Mouse (Mus musculus) embryonic facial prominence, embryonic 15.5 days (tissue): ENCODE data around the gene Acta2. TPM values are rescaled to one million over a fixed set of nuclear protein-coding genes. Genes with fewer than 3 reads are reported as not detected.

Experiments
- ATAC-seq: fragments of 200-750 bp; cut with Nextera tagmentation; 2 replicates; pipeline ENCODE4 v1.8.0; 2017; ENCODE audit warnings: low read depth, moderate TSS enrichment; ENCODE audit not compliant: insufficient number of reproducible peaks, low FRiP score, low TSS enrichment
- H3K27ac ChIP-seq: fragments of 300-500 bp; sonication (generic); replicated peaks from 2 replicates; pipeline ENCODE4 v1.5.1; 2015; ENCODE audit warnings: mild to moderate bottlenecking, inconsistent platforms
- H3K27me3 ChIP-seq: fragments of 300-500 bp; sonication (generic); 2 replicates; pipeline ENCODE4 v1.6.1; 2015; ENCODE audit warnings: inconsistent platforms
- H3K36me3 ChIP-seq: fragments of 300-500 bp; sonication (generic); 2 replicates; pipeline ENCODE4 v1.6.1; 2015; ENCODE audit warnings: mild to moderate bottlenecking, inconsistent platforms
- H3K4me1 ChIP-seq: fragments of 300-500 bp; sonication (generic); 2 replicates; pipeline ENCODE4 v1.6.1; 2015; ENCODE audit warnings: inconsistent platforms
- H3K4me2 ChIP-seq: fragments of 300-500 bp; sonication (generic); replicated peaks from 2 replicates; pipeline ENCODE4 v1.6.1; 2015; ENCODE audit warnings: mild to moderate bottlenecking, inconsistent platforms
- H3K4me3 ChIP-seq: fragments of 300-500 bp; sonication (generic); replicated peaks from 2 replicates; pipeline ENCODE4 v1.5.1; 2015; ENCODE audit warnings: mild to moderate bottlenecking, inconsistent platforms
- H3K9ac ChIP-seq: fragments of 300-500 bp; sonication (generic); 2 replicates; pipeline ENCODE4 v1.6.1; 2015; ENCODE audit warnings: inconsistent platforms
- H3K9me3 ChIP-seq: fragments of 300-500 bp; sonication (generic); replicated peaks from 2 replicates; pipeline ENCODE4 v1.6.1; 2016; ENCODE audit warnings: inconsistent platforms
- WGBS: fragments of 180-500 bp; shearing (Covaris S2); methylation state at CpG from one replicate; pipeline ENCODE4 v1.1.7; 2015; 5-methylcytosine and 5-hydroxymethylcytosine counted together
- polyA plus RNA-seq: library from polyadenylated mRNA; unstranded; fragments of >200 nt; fragmentation: Nextera tagmentation; extraction: Ambion mirVana; gene quantifications from 2 replicates; pipeline ENCODE4 v1.2.1, GENCODE M21; 2015

Acta2 gene
- polyA plus RNA-seq, 1 experiment from 2014 or later: 323 TPM

GRCm38 (mm10) chr19:34219260-34219968 is 36.0 kb downstream of the Acta2 start:
- H3K27ac ChIP-seq: no peak overlapping the region
- no peak overlapping the region for H3K9ac ChIP-seq
- no peak for ATAC-seq
- H3K27me3 ChIP-seq: no peaks in the 10 kb centered on the region
- H3K4me3 ChIP-seq: no peak overlapping the region
- 0 out of 2 replicates have a peak, but pooled peaks cover 4% of the 10 kb centered on the region for H3K4me1 ChIP-seq
- H3K9me3 ChIP-seq: no peaks in the 10 kb centered on the region
- 72% methylated on average over 5 of the region's 5 CpGs for WGBS
- no peak overlapping the region for H3K4me2 ChIP-seq
- 0 out of 2 replicates have a peak, but pooled peaks cover 6% of the 10 kb centered on the region for H3K36me3 ChIP-seq

GRCm38 (mm10) chr19:34217761-34218160 is 37.6 kb downstream of the Acta2 start:
- no peaks in the 10 kb centered on the region for H3K27me3 ChIP-seq
- 0 out of 2 replicates have a peak, but pooled peaks cover 6% of the 10 kb centered on the region for H3K36me3 ChIP-seq
- H3K27ac ChIP-seq: no peak overlapping the region
- no peak overlapping the region for H3K4me2 ChIP-seq
- 83% methylated on average over 3 of the region's 3 CpGs for WGBS
- 0 out of 2 replicates have a peak, but pooled peaks cover 4% of the 10 kb centered on the region for H3K4me1 ChIP-seq
- no peaks in the 10 kb centered on the region for H3K9me3 ChIP-seq
- ATAC-seq: no peak
- H3K4me3 ChIP-seq: no peak overlapping the region
- H3K9ac ChIP-seq: no peak overlapping the region

- ATAC-seq: no peak
- 49% methylated on average over 5 of the region's 5 CpGs for WGBS
These were observed 38.4 kb downstream of the Acta2 start for GRCm38 (mm10) chr19:34216956-34217355.

DNA sequence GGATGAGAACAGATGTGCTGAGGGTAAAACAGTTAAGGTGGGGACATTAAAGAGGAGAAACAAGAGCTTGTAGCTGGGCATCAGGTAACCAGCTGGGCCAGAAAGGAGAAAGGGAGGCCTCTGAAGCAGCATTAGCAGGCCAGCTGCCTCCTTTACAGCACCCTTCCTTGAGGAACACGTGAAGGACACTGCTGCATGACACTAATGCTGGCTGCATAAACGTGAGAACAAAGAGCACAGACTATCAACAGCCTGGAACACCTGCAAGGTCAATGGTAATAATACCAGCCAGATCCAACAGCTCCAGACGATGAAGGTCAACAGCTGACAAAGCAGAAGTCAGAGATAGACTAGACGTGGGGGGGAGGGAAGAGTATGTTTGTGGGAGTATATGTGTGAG is 41.3 kb downstream of the Acta2 start:
- Histone ChIP-seq H3K36me3 (no peaks in the 10 kb centered on the region), H3K4me3 (no peak overlapping the region), H3K9ac (no peak overlapping the region), H3K9me3 (no peaks in the 10 kb centered on the region), H3K4me1 (0 out of 2 replicates have a peak, but pooled peaks cover 4% of the 10 kb centered on the region), H3K27me3 (no peaks in the 10 kb centered on the region), H3K27ac (no peak overlapping the region), H3K4me2 (no peak overlapping the region)
- ATAC-seq: no peak
- 54% methylated on average over 4 of the region's 4 CpGs for WGBS

More at GRCm38 (mm10) chr19:34216956-34217355, 38.4 kb downstream of the Acta2 start:
- no peak overlapping the region for H3K4me3 ChIP-seq
- no peaks in the 10 kb centered on the region for H3K27me3 ChIP-seq
- no peak overlapping the region for H3K4me2 ChIP-seq
- 0 out of 2 replicates have a peak, but pooled peaks cover 6% of the 10 kb centered on the region for H3K36me3 ChIP-seq
- H3K9ac ChIP-seq: no peak overlapping the region
- H3K4me1 ChIP-seq: 0 out of 2 replicates have a peak, but pooled peaks cover 4% of the 10 kb centered on the region
- no peak overlapping the region for H3K27ac ChIP-seq
- H3K9me3 ChIP-seq: no peaks in the 10 kb centered on the region

GRCm38 (mm10) chr19:34213251-34213645 is 42.1 kb downstream of the Acta2 start:
- no peaks in the 10 kb centered on the region for H3K9me3 ChIP-seq
- ATAC-seq: no peak

GRCm38 (mm10) chr19:34212489-34213250 is 42.7 kb downstream of the Acta2 start:
- 84% methylated on average over 12 of the region's 12 CpGs for WGBS
- Histone ChIP-seq H3K9ac (no peak overlapping the region), H3K36me3 (no peaks in the 10 kb centered on the region), H3K27ac (no peak overlapping the region), H3K4me2 (no peak overlapping the region), H3K4me3 (no peak overlapping the region), H3K27me3 (no peaks in the 10 kb centered on the region), H3K9me3 (no peaks in the 10 kb centered on the region), H3K4me1 (0 out of 2 replicates have a peak, but pooled peaks cover 4% of the 10 kb centered on the region)
- ATAC-seq: no peak

More at GRCm38 (mm10) chr19:34213251-34213645, 42.1 kb downstream of the Acta2 start:
- H3K27me3 ChIP-seq: no peaks in the 10 kb centered on the region
- no peak overlapping the region for H3K27ac ChIP-seq
- no peak overlapping the region for H3K9ac ChIP-seq
- no peak overlapping the region for H3K4me3 ChIP-seq
- H3K36me3 ChIP-seq: no peaks in the 10 kb centered on the region
- H3K4me1 ChIP-seq: 0 out of 2 replicates have a peak, but pooled peaks cover 4% of the 10 kb centered on the region
- no peak overlapping the region for H3K4me2 ChIP-seq

GRCm38 (mm10) chr19:34210841-34211240 is 44.5 kb downstream of the Acta2 start:
- Histone ChIP-seq H3K27me3 (no peaks in the 10 kb centered on the region), H3K4me1 (no peaks in the 10 kb centered on the region), H3K9ac (no peak overlapping the region), H3K4me2 (no peak overlapping the region), H3K4me3 (no peak overlapping the region), H3K9me3 (no peaks in the 10 kb centered on the region), H3K36me3 (no peaks in the 10 kb centered on the region), H3K27ac (no peak overlapping the region)
- no peak for ATAC-seq
- WGBS: 46% methylated on average over 2 of the region's 2 CpGs

GRCm38 (mm10) chr19:34209930-34210581 is 45.3 kb downstream of the Acta2 start:
- no peak overlapping the region for H3K4me3 ChIP-seq
- H3K36me3 ChIP-seq: no peaks in the 10 kb centered on the region
- no peak overlapping the region for H3K27ac ChIP-seq
- H3K9me3 ChIP-seq: no peaks in the 10 kb centered on the region
- H3K27me3 ChIP-seq: no peaks in the 10 kb centered on the region
- no peak for ATAC-seq
- H3K4me1 ChIP-seq: no peaks in the 10 kb centered on the region
- no peak overlapping the region for H3K4me2 ChIP-seq
- H3K9ac ChIP-seq: no peak overlapping the region
- WGBS: 74% methylated on average over 8 of the region's 8 CpGs

DNA sequence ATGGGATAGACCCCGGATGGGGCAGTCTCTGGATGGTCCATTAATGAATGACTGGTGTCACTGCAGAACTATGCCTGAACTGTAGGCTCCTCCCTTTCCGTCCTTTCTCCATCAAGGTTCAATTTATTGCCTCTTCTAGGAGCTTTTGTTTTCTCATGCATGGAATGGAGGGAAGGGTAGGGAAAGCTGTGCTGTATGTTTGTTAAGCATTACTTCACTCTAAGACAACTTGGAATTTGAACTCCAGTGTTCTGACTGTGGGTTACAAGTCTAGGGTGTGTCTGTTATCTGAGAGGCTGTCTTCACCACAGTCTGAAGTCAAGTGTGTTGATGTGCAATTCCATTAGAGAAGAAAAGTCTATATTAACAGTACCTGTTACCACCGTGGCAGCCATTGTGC is 46.4 kb downstream of the Acta2 start:
- no peak overlapping the region for H3K4me3 ChIP-seq

DNA sequence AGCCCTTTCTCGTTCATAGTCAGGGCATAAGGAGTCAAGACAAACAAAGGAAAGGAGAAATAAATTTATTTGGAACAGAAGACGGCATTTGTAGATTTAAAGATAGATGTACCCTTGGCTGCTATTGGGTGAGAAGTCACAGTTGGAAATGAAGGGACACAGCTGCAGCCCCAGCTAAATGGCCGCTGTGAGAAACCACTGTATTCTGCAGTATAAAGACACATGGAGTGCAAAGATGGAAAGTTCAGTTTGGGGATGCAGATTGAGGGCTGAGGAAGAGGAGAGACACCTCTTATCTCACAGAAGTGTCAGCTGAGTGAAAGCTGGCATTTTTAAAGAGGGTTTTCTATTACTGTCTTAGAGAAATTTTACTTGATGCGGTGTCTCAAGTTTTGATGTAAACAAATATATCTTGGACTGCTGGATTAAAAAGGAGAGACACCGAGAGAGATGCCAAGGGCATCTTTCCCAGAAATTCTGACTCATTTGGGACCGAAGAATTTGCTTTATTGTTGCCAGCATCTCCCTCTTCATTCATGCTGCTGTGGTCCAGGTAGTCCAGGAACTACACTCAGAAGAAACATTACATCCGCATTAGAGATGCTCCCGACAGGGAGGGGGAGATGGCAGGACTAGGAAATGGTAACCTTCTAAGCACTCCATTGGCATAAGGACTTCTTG is 48.5 kb downstream of the Acta2 start:
- no peak overlapping the region for H3K27ac ChIP-seq

More for the DNA sequence above, 46.4 kb downstream of the Acta2 start:
- H3K36me3 ChIP-seq: no peaks in the 10 kb centered on the region
- H3K27ac ChIP-seq: no peak overlapping the region
- 81% methylated on average over 3 of the region's 3 CpGs for WGBS
- H3K27me3 ChIP-seq: no peaks in the 10 kb centered on the region
- H3K4me2 ChIP-seq: no peak overlapping the region
- H3K9me3 ChIP-seq: no peaks in the 10 kb centered on the region
- H3K9ac ChIP-seq: no peak overlapping the region
- H3K4me1 ChIP-seq: no peaks in the 10 kb centered on the region
- no peak for ATAC-seq

More for the DNA sequence above, 48.5 kb downstream of the Acta2 start:
- no peak for ATAC-seq
- Histone ChIP-seq H3K36me3 (no peaks in the 10 kb centered on the region), H3K27me3 (no peaks in the 10 kb centered on the region), H3K9me3 (no peaks in the 10 kb centered on the region), H3K9ac (no peak overlapping the region), H3K4me3 (no peak overlapping the region), H3K4me2 (no peak overlapping the region), H3K4me1 (no peaks in the 10 kb centered on the region; the same call in 1 of the 2 replicates)
- 86% methylated on average over 8 of the region's 8 CpGs for WGBS
